Mouse (Mus musculus) ES-Bruce4 (cell line): ENCODE data around the gene Sass6.

Source experiments
- CTCF ChIP-seq: IDR thresholded peaks from one replicate; pipeline ENCODE4 v1.8.1; 2011; ENCODE audit warnings: low read depth, low read length
- EP300 ChIP-seq: IDR thresholded peaks from 2 replicates; pipeline ENCODE4 v1.6.1; 2011; ENCODE audit warnings: low read depth, low read length; ENCODE audit not compliant: insufficient read depth
- POLR2A ChIP-seq: IDR thresholded peaks from one replicate; pipeline ENCODE4 v1.8.1; 2011; ENCODE audit warnings: low read length; ENCODE audit not compliant: insufficient read depth

- TF ChIP-seq CTCF (no peak), EP300 (no peak), POLR2A (no peak)
Observed at GRCm38 (mm10) chr3:116562408-116563094, 32.2 kb upstream of the Sass6 start, which contains the start of gene Lrrc39.
